Mouse (Mus musculus): ENCODE measurements around the gene Nme1. TPM values are rescaled to one million over a fixed set of nuclear protein-coding genes. Genes with fewer than 3 reads are reported as not detected.

The Nme1 gene
- 127 TPM for polyA plus RNA-seq (2017; shearing (Covaris generic))

GRCm38 (mm10) chr11:93968005-93968847 lies at the start of gene Nme1, which contains the start of gene Gm20390:
Gene Nme1 (minus strand): TSS chr11:93968521.
Gene Gm20390 (minus strand): TSS chr11:93968293.

GRCm38 (mm10) chr11:93995720-93996305 lies 27.5 kb upstream of the Nme1 start, which contains the start of gene Spag9:
Gene Spag9 (plus strand): TSS chr11:93996091.

GRCm38 (mm10) chr11:93956159-93956558 lies 12.2 kb downstream of the Nme1 start, which contains the start of gene Nme2:
Gene Nme2 (minus strand): TSS chr11:93956259.

Other genes with a start within 250 kb of the Nme1 start
- gene Utp18, start 82.8 kb downstream of the Nme1 start, polyA plus RNA-seq (2017; shearing (Covaris generic)), result 23.9 TPM
- gene Mbtd1, start 82.7 kb downstream of the Nme1 start, polyA plus RNA-seq (2017; shearing (Covaris generic)), result 33.4 TPM
- 144 TPM for gene Nme2, start 12.3 kb downstream of the Nme1 start, polyA plus RNA-seq (2017; shearing (Covaris generic))
- 191 TPM for gene Gm20390, start 228 bp downstream of the Nme1 start, polyA plus RNA-seq (2017; shearing (Covaris generic))
- gene Spag9, start 27.6 kb upstream of the Nme1 start, polyA plus RNA-seq (2017; shearing (Covaris generic)), result 14.0 TPM
- 6.0 TPM for gene Tob1, start 242.9 kb upstream of the Nme1 start, polyA plus RNA-seq (2017; shearing (Covaris generic))